Mouse (Mus musculus): ENCODE data around the gene Grip2. TPM values are rescaled to one million over a fixed set of nuclear protein-coding genes. Genes with fewer than 3 reads are reported as not detected.

Gene Grip2
- polyA plus RNA-seq, 1 experiment from 2014 or later, result 0.69 TPM

DNA sequence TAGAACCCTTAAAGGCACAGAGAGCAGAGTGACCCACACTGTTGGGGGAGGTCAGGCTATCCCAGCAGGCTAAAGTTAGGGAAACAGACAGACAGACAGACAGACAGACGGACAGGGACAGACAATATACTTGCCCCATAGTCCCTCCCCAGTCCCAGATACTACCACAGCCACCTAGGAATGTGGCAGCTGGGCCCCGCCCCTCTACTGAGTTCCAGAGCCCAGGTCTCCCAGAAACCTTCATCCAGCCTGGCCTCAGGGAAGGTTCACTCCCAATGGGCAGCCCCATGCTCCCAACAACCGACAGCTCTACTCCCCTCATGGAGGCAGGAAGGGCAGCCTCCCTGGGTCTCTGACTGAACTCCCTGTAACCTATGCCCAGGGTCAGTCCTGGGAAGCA, 31.4 kb downstream of the Grip2 start:
- H3K36me3 ChIP-seq, result no peaks in the 10 kb centered on the region
- H3K27me3 ChIP-seq, result no peaks in the 10 kb centered on the region
- H3K9ac ChIP-seq, result peak overlapping the region; percentile 27; the same call in 1 of the 2 replicates
- ATAC-seq (ENCODE audit: insufficient number of reproducible peaks, insufficient read depth, low FRiP score, low TSS enrichment, low read depth), result no peak
- peaks cover 18% of the 10 kb centered on the region for H3K4me1 ChIP-seq
- H3K9me3 ChIP-seq, result no peaks in the 10 kb centered on the region
- no peak overlapping the region for H3K4me3 ChIP-seq
- H3K27ac ChIP-seq, result no peak overlapping the region
- WGBS, result 41% methylated on average over 3 of the region's 3 CpGs
- no peak overlapping the region for H3K4me2 ChIP-seq

GRCm38 (mm10) chr6:91788311-91788798, 38.7 kb downstream of the Grip2 start:
- Histone ChIP-seq H3K4me2 (no peak overlapping the region), H3K27me3 (no peaks in the 10 kb centered on the region), H3K4me1 (0 out of 2 replicates have a peak, but pooled peaks cover 5% of the 10 kb centered on the region), H3K9me3 (no peaks in the 10 kb centered on the region), H3K36me3 (no peaks in the 10 kb centered on the region), H3K27ac (no peak overlapping the region), H3K4me3 (no peak overlapping the region), H3K9ac (no peak overlapping the region)
- WGBS, result 74% methylated on average over 9 of the region's 9 CpGs
- ATAC-seq (ENCODE audit: insufficient number of reproducible peaks, insufficient read depth, low FRiP score, low TSS enrichment, low read depth), result no peak

GRCm38 (mm10) chr6:91785018-91785417, 42.0 kb downstream of the Grip2 start:
- no peak overlapping the region for H3K27ac ChIP-seq
- H3K9me3 ChIP-seq, result no peaks in the 10 kb centered on the region
- no peak overlapping the region for H3K4me2 ChIP-seq
- H3K9ac ChIP-seq, result no peak overlapping the region
- H3K4me3 ChIP-seq, result no peak overlapping the region
- no peaks in the 10 kb centered on the region for H3K36me3 ChIP-seq
- no peaks in the 10 kb centered on the region for H3K4me1 ChIP-seq
- WGBS, result 84% methylated on average over 3 of the region's 3 CpGs
- ATAC-seq (ENCODE audit: insufficient number of reproducible peaks, insufficient read depth, low FRiP score, low TSS enrichment, low read depth), result no peak
- no peaks in the 10 kb centered on the region for H3K27me3 ChIP-seq

DNA sequence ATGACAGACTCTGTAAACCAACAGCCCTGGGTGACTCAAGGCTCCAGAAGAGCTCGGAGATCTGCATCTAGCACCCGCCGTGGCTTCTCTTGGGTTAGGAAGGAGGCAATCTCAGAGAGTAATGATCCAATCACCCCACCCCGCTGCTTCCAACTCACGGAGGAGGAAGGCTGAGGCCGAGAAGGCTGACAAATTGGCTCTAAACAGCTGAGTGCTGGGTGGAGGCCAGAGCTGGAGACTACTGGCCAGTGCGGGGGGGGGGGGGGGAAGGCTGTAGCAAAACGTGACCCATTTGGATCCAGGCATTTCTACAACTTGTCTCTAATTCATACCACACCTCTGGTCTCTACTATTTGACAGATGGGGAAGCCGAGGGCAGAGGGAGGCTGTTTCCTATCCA, 47.8 kb downstream of the Grip2 start:
- Histone ChIP-seq H3K27me3 (no peaks in the 10 kb centered on the region), H3K9me3 (no peaks in the 10 kb centered on the region), H3K4me1 (0 out of 2 replicates have a peak, but pooled peaks cover 6% of the 10 kb centered on the region), H3K4me3 (no peak overlapping the region), H3K27ac (no peak overlapping the region), H3K9ac (no peak overlapping the region), H3K36me3 (no peaks in the 10 kb centered on the region), H3K4me2 (no peak overlapping the region)
- 53% methylated on average over 9 of the region's 9 CpGs for WGBS
- ATAC-seq (ENCODE audit: insufficient number of reproducible peaks, insufficient read depth, low FRiP score, low TSS enrichment, low read depth), result no peak

GRCm38 (mm10) chr6:91776543-91776942, 50.5 kb downstream of the Grip2 start:
- no peak overlapping the region for H3K4me3 ChIP-seq
- 0 out of 2 replicates have a peak, but pooled peaks cover 3% of the 10 kb centered on the region for H3K27me3 ChIP-seq
- H3K9me3 ChIP-seq, result no peaks in the 10 kb centered on the region
- no peak overlapping the region for H3K27ac ChIP-seq
- H3K4me2 ChIP-seq, result no peak overlapping the region
- H3K36me3 ChIP-seq, result no peaks in the 10 kb centered on the region
- 0 out of 2 replicates have a peak, but pooled peaks cover 6% of the 10 kb centered on the region for H3K4me1 ChIP-seq
- WGBS, result 14% methylated on average over 9 of the region's 9 CpGs
- 0 out of 2 replicates have a peak, but pooled peaks have one; percentile 8 for ATAC-seq (ENCODE audit: insufficient number of reproducible peaks, insufficient read depth, low FRiP score, low TSS enrichment, low read depth)
- no peak overlapping the region for H3K9ac ChIP-seq

DNA sequence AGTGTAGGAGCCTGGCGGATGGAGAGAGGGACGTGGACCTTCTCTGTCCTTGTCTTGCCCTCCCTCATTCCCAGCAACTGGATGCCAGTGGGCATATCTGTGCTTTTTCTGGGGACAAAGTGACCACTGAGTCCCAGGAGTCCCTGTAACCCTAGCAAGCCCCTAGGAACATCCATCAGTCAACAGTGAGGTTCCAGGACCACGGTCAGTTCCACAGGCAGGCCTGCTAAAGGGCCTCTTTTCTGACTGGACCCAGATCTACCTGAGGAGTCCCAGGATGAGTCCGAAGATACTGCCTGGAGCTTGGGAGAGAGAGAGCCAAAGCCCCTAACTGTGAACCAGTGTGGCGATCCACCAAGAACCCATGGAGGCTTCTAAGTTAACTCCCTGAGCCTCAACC, 53.1 kb downstream of the Grip2 start:
- Histone ChIP-seq H3K27ac (no peak overlapping the region), H3K4me1 (0 out of 2 replicates have a peak, but pooled peaks cover 6% of the 10 kb centered on the region), H3K9ac (no peak overlapping the region), H3K4me3 (no peak overlapping the region), H3K4me2 (no peak overlapping the region), H3K36me3 (no peaks in the 10 kb centered on the region), H3K27me3 (0 out of 2 replicates have a peak, but pooled peaks cover 3% of the 10 kb centered on the region), H3K9me3 (peaks cover 7% of the 10 kb centered on the region; the same call in 1 of the 2 replicates)
- 71% methylated on average over 5 of the region's 5 CpGs for WGBS
- no peak for ATAC-seq (ENCODE audit: insufficient number of reproducible peaks, insufficient read depth, low FRiP score, low TSS enrichment, low read depth)

- 74% methylated on average over 8 of the region's 8 CpGs for WGBS
- H3K9ac ChIP-seq, result no peak overlapping the region
- no peak overlapping the region for H3K4me2 ChIP-seq
- H3K9me3 ChIP-seq, result peaks cover 7% of the 10 kb centered on the region; the same call in 1 of the 2 replicates
- no peak for ATAC-seq (ENCODE audit: insufficient number of reproducible peaks, insufficient read depth, low FRiP score, low TSS enrichment, low read depth)
- no peaks in the 10 kb centered on the region for H3K36me3 ChIP-seq
- no peaks in the 10 kb centered on the region for H3K27me3 ChIP-seq
- no peaks in the 10 kb centered on the region for H3K4me1 ChIP-seq
- H3K27ac ChIP-seq, result no peak overlapping the region
- no peak overlapping the region for H3K4me3 ChIP-seq
Observed at GRCm38 (mm10) chr6:91767550-91767949, 59.5 kb downstream of the Grip2 start.

DNA sequence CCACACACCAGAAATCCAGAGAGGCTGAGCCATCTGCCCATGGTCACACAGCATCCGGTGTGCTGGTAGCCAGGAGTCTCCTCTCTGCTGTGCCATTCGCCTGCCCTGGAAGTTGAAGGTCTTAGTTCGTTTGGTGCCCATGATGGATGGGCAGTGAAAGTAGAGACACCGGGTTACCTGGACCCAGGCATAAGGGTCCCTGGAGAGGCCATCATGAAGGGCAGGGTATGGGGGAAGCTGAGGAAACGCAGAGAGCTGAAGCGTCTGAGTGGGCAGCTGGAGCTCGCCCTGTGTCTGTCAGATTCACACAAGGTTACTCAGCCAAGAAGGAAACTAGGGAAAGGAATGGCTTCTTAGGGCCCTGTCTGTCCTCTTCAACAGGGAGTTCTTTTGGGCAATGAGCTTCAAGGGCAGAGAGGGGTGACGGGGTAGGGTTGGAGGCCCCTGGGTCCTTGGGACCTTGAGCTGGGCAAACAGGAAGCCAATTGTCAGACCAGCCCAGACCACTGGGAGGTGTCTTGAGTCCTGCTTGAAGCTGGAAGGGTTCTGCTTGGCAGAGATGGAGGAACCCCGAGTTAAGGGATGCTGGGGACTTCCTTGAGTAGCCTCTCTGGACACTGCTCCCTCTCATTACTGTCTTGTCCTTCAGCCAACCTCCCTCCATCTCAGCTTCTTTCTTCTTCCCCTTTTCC, 64.9 kb downstream of the Grip2 start:
- H3K27ac ChIP-seq, result no peak overlapping the region
- H3K9ac ChIP-seq, result no peak overlapping the region
- no peaks in the 10 kb centered on the region for H3K9me3 ChIP-seq
- H3K4me1 ChIP-seq, result peaks cover 5% of the 10 kb centered on the region; the same call in 1 of the 2 replicates
- ATAC-seq (ENCODE audit: insufficient number of reproducible peaks, insufficient read depth, low FRiP score, low TSS enrichment, low read depth), result no peak
- peaks cover 26% of the 10 kb centered on the region for H3K36me3 ChIP-seq
- H3K4me2 ChIP-seq, result no peak overlapping the region
- 77% methylated on average over 9 of the region's 9 CpGs for WGBS
- H3K27me3 ChIP-seq, result no peaks in the 10 kb centered on the region
- H3K4me3 ChIP-seq, result no peak overlapping the region

GRCm38 (mm10) chr6:91754845-91755244, 72.2 kb downstream of the Grip2 start:
- Histone ChIP-seq H3K36me3 (peaks cover 84% of the 10 kb centered on the region), H3K9me3 (no peaks in the 10 kb centered on the region), H3K27ac (no peak overlapping the region), H3K4me3 (no peak overlapping the region), H3K4me1 (peaks cover 14% of the 10 kb centered on the region), H3K9ac (no peak overlapping the region), H3K27me3 (no peaks in the 10 kb centered on the region), H3K4me2 (no peak overlapping the region)
- no peak for ATAC-seq (ENCODE audit: insufficient number of reproducible peaks, insufficient read depth, low FRiP score, low TSS enrichment, low read depth)
- 85% methylated on average over 12 of the region's 12 CpGs for WGBS

- H3K9ac ChIP-seq, result peak overlapping the region; percentile 44
- no peaks in the 10 kb centered on the region for H3K27me3 ChIP-seq
- no peak for ATAC-seq (ENCODE audit: insufficient number of reproducible peaks, insufficient read depth, low FRiP score, low TSS enrichment, low read depth)
- no peaks in the 10 kb centered on the region for H3K9me3 ChIP-seq
- H3K4me2 ChIP-seq, result no peak overlapping the region
- WGBS, result 51% methylated on average over 6 of the region's 6 CpGs
- peaks cover 14% of the 10 kb centered on the region for H3K4me1 ChIP-seq
- H3K27ac ChIP-seq, result peak overlapping the region; percentile 60
- H3K36me3 ChIP-seq, result peaks cover 82% of the 10 kb centered on the region
- H3K4me3 ChIP-seq, result no peak overlapping the region
Observed at GRCm38 (mm10) chr6:91754098-91754497, 73.0 kb downstream of the Grip2 start.

DNA sequence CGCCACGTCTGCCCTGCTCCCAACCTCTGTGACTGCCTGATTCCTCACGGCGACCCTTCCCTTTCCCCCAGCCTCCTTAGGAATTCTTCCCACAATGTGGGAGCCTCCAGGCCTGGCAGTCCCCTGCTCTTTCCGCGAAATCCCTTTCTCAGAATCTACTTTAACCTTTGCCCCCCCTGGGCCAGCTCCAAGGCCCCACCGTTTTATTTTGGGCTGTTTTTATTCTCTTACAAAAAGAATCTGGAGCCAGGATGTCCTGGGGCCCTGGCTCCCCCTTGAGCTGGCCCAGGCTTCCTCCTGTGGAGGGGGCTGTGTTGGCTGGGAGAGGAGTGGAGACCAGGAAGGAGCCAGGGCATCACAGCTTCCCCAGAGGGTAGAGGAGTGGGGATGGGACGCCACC, 74.2 kb downstream of the Grip2 start:
- Histone ChIP-seq H3K4me1 (peaks cover 10% of the 10 kb centered on the region), H3K9ac (no peak overlapping the region; the same call in 1 of the 2 replicates), H3K4me2 (no peak overlapping the region), H3K27me3 (no peaks in the 10 kb centered on the region), H3K36me3 (peaks cover 88% of the 10 kb centered on the region), H3K9me3 (no peaks in the 10 kb centered on the region), H3K27ac (no peak overlapping the region), H3K4me3 (no peak overlapping the region)
- ATAC-seq (ENCODE audit: insufficient number of reproducible peaks, insufficient read depth, low FRiP score, low TSS enrichment, low read depth), result no peak
- WGBS, result 49% methylated on average over 8 of the region's 8 CpGs

DNA sequence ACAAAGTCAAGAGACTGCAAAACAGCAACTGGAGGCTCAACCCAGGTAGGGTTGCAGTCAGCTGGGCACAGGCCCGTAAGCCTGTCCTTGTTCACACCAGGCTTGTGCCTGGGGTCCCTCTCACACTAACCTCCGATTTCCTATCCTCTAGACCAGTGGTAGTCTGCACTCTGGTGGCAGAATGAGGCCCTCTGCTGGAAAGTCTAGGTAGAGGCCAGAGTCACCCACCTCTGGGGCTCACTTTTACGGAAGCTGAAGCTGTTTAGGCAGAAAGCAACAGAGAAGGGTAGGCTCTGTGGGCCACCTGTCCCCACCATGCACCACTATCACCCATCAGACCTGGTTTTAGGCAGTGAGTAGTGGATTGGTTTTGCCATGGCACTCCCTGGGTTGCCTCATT, 76.1 kb downstream of the Grip2 start:
- no peak overlapping the region for H3K27ac ChIP-seq
- peaks cover 88% of the 10 kb centered on the region for H3K36me3 ChIP-seq
- H3K4me3 ChIP-seq, result no peak overlapping the region
- H3K4me2 ChIP-seq, result no peak overlapping the region
- H3K9ac ChIP-seq, result no peak overlapping the region
- H3K9me3 ChIP-seq, result no peaks in the 10 kb centered on the region
- H3K27me3 ChIP-seq, result no peaks in the 10 kb centered on the region
- H3K4me1 ChIP-seq, result peaks cover 9% of the 10 kb centered on the region
- no peak for ATAC-seq (ENCODE audit: insufficient number of reproducible peaks, insufficient read depth, low FRiP score, low TSS enrichment, low read depth)
- WGBS, result 78% methylated on average over 3 of the region's 3 CpGs
